Mouse (Mus musculus) left cerebral cortex, postnatal 36 days (tissue): ENCODE measurements around the gene Spata46. TPM values are rescaled to one million over a fixed set of nuclear protein-coding genes. Genes with fewer than 3 reads are reported as not detected.

Source experiments
- DNase-seq, 2 experiments: peaks; one replicate each; pipeline ENCODE4 v3.0.0; 2021 to 2022; ENCODE audit warnings: low spot score in 2 of 2, mixed read lengths in 1 of 2
- intact Hi-C: fragments of 180-260 bp; cut with DNase I; formaldehyde crosslinking; loops from one replicate; pipeline ENCODE4 v1.15.1; 2025
- total RNA-seq, 2 experiments: library from RNA; stranded (reverse); gene quantifications; 2 replicates each; pipeline ENCODE4 v1.2.3; 2021

Gene Spata46
- total RNA-seq, 2 experiments from 2014 or later, result not detected

- no peak for DNase-seq
- intact Hi-C loops, result no loop called here
These were observed 23.3 kb downstream of the Spata46 start for GRCm38 (mm10) chr1:170331926-170332325.

GRCm38 (mm10) chr1:170332775-170333174 is 24.2 kb downstream of the Spata46 start:
- intact Hi-C loops, result no loop called here
- no peak for DNase-seq

- DNase-seq, result no peak
- intact Hi-C loops, result no loop called here
These were observed 31.3 kb downstream of the Spata46 start for GRCm38 (mm10) chr1:170339943-170340342.

- no peak for DNase-seq
- intact Hi-C loops, result no loop called here
These were observed 34.5 kb downstream of the Spata46 start for GRCm38 (mm10) chr1:170343081-170343480.

- DNase-seq, result no peak
- intact Hi-C loops, result no loop called here
These were observed 35.3 kb downstream of the Spata46 start for GRCm38 (mm10) chr1:170343906-170344305.

- intact Hi-C loops, result no loop called here
- DNase-seq, result no peak
These were observed 37.7 kb downstream of the Spata46 start for GRCm38 (mm10) chr1:170346266-170346665.

- DNase-seq, result no peak
- intact Hi-C loops, result no loop called here
These were observed 42.5 kb downstream of the Spata46 start for GRCm38 (mm10) chr1:170351080-170351479.

- DNase-seq, result no peak
These were observed 44.7 kb downstream of the Spata46 start for GRCm38 (mm10) chr1:170353335-170353734.

GRCm38 (mm10) chr1:170360183-170360915 is 51.7 kb downstream of the Spata46 start:
- DNase-seq, result no peak
- intact Hi-C loops, result no loop called here

More at GRCm38 (mm10) chr1:170353335-170353734, 44.7 kb downstream of the Spata46 start:
- intact Hi-C loops, result no loop called here

Other genes with a start within 250 kb of the Spata46 start
- 1 to 10 TPM; 3.3 to 6.7 TPM for gene Ddr2, start 198.0 kb upstream of the Spata46 start, total RNA-seq
- gene Uap1, start 133.8 kb upstream of the Spata46 start, total RNA-seq, result 10 to 100 TPM; 62.7 to 63.2 TPM
- 100 to 1,000 TPM; 135 to 137 TPM for gene Uhmk1, start 93.4 kb upstream of the Spata46 start, total RNA-seq
- not detected for gene Sh2d1b2, start 76.1 kb upstream of the Spata46 start, total RNA-seq
- gene Sh2d1b1, start 31.5 kb upstream of the Spata46 start, total RNA-seq, result not detected
- 1 to 10 TPM; 1.5 to 4.1 TPM for gene Gm7694, start 2.5 kb upstream of the Spata46 start, total RNA-seq